Mouse (Mus musculus) liver, embryonic 14.5 days (tissue): ENCODE data around the gene Ppp1cb. TPM values are rescaled to one million over a fixed set of nuclear protein-coding genes. Genes with fewer than 3 reads are reported as not detected.

ENCODE experiments used
- ATAC-seq: fragments of 200-750 bp; cut with Nextera tagmentation; 2 replicates; pipeline ENCODE4 v1.8.0; 2017; ENCODE audit warnings: moderate number of reproducible peaks, mild to moderate bottlenecking, moderate library complexity; ENCODE audit not compliant: insufficient read depth
- DNase-seq, 3 experiments: peaks; one replicate each; pipeline ENCODE4 v3.0.0-alpha.2; 2012 to 2013; ENCODE audit warnings: low read depth in 3 of 3, low spot score in 3 of 3
- H3K27ac ChIP-seq: fragments of 300-500 bp; sonication (generic); 2 replicates; pipeline ENCODE4 v1.5.1; 2014; ENCODE audit warnings: moderate library complexity, mild to moderate bottlenecking, control low read depth, inconsistent platforms
- H3K27me3 ChIP-seq: fragments of 300-500 bp; sonication (generic); 2 replicates; pipeline ENCODE4 v1.6.1; 2014; ENCODE audit warnings: mild to moderate bottlenecking, low read length, moderate library complexity; ENCODE audit not compliant: control insufficient read depth, insufficient read depth
- H3K36me3 ChIP-seq: fragments of 300-500 bp; sonication (generic); replicated peaks from 2 replicates; pipeline ENCODE4 v1.6.1; 2014; ENCODE audit warnings: low read depth; ENCODE audit not compliant: control insufficient read depth, insufficient read depth
- H3K4me1 ChIP-seq, 2 experiments: fragments of 200-500 bp in 1 of 2; fragments of 300-500 bp in 1 of 2; sonication (generic) in 1 of 2; replicated peaks; 2 replicates each; pipeline ENCODE4 v1.6.1; 2012 to 2014; ENCODE audit warnings: antibody characterized with exemption in 1 of 2, inconsistent platforms in 1 of 2, low read length in 1 of 2; ENCODE audit not compliant: control insufficient read depth in 2 of 2, insufficient read depth in 2 of 2
- H3K4me2 ChIP-seq: fragments of 300-500 bp; sonication (generic); 2 replicates; pipeline ENCODE4 v1.6.1; 2014; ENCODE audit warnings: low read depth, mild to moderate bottlenecking, control low read depth, moderate library complexity
- H3K4me3 ChIP-seq, 2 experiments: fragments of 200-500 bp in 1 of 2; fragments of 300-500 bp in 1 of 2; sonication (generic) in 1 of 2; 2 replicates each; pipeline ENCODE4 v1.5.1; 2012 to 2014; ENCODE audit warnings: low read depth in 2 of 2, low read length in 2 of 2, mild to moderate bottlenecking in 2 of 2, control low read depth in 1 of 2, inconsistent platforms in 1 of 2, moderate library complexity in 1 of 2; ENCODE audit not compliant: insufficient read depth in 1 of 2
- H3K9ac ChIP-seq: fragments of 300-500 bp; sonication (generic); replicated peaks from 2 replicates; pipeline ENCODE4 v1.6.1; 2014; ENCODE audit warnings: mild to moderate bottlenecking, control low read depth, moderate library complexity
- H3K9me3 ChIP-seq: fragments of 300-500 bp; sonication (generic); 2 replicates; pipeline ENCODE4 v1.6.1; 2016; ENCODE audit warnings: low read length, mixed read lengths; ENCODE audit not compliant: control insufficient read depth
- CTCF ChIP-seq: IDR thresholded peaks from 2 replicates; pipeline ENCODE4 v1.5.1; 2016; ENCODE audit warnings: antibody characterized with exemption, low read depth, control low read depth
- EP300 ChIP-seq: IDR thresholded peaks from 2 replicates; pipeline ENCODE4 v1.6.1; 2016; ENCODE audit warnings: antibody characterized with exemption, low read depth
- WGBS: fragments of 180-500 bp; shearing (Covaris S2); extraction: QIAGEN DNeasy Blood & Tissue Kit; methylation state at CpG from one replicate; pipeline ENCODE4 v1.1.7; 2014; ENCODE audit not compliant: insufficient replicate concordance; 5-methylcytosine and 5-hydroxymethylcytosine counted together
- polyA plus RNA-seq, 2 experiments: library from polyadenylated mRNA; depleted of rRNA in 1 of 2; stranded (reverse) in 1 of 2; unstranded in 1 of 2; fragments of >200 nt; fragmentation: Nextera tagmentation in 1 of 2; extraction: Ambion mirVana in 1 of 2; gene quantifications; 2 replicates each; pipeline versions ENCODE4 v1.2.1 to v1.2.3; 2012 to 2014

The Ppp1cb gene
- polyA plus RNA-seq, 2 experiments, result 92.1 to 135 TPM

DNA sequence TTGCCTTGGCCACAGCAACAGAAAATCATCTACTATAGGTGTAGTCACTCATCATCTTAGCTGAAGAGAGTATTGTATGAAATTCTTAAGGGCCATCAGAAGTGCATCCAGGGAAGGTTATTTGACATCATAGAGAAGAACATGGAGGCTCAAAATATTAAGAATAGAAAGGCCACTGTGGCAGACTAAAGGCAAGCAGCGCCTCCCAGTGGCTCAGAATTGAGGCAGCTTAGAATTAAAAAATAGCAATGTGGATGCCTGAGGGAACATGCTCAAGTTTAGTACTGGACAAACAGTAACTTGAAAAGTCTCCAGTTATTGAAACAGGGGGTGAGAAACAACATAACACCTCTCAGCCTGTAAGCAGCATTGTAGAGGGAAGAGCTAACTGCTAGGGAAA lies 61.7 kb downstream of the Ppp1cb start:
- Histone ChIP-seq H3K4me2 (no peak overlapping the region), H3K9ac (no peak overlapping the region), H3K9me3 (no peaks in the 10 kb centered on the region), H3K36me3 (no peaks in the 10 kb centered on the region), H3K4me3 (no peak overlapping the region), H3K27me3 (no peaks in the 10 kb centered on the region), H3K4me1 (no peaks in the 10 kb centered on the region), H3K27ac (no peak overlapping the region)
- TF ChIP-seq CTCF (peak; percentile 51; the same call in 1 of the 2 replicates), EP300 (no peak)
- no peak for ATAC-seq
- no peak for DNase-seq
- WGBS, result 26% methylated on average over 1 of the region's 1 CpGs

DNA sequence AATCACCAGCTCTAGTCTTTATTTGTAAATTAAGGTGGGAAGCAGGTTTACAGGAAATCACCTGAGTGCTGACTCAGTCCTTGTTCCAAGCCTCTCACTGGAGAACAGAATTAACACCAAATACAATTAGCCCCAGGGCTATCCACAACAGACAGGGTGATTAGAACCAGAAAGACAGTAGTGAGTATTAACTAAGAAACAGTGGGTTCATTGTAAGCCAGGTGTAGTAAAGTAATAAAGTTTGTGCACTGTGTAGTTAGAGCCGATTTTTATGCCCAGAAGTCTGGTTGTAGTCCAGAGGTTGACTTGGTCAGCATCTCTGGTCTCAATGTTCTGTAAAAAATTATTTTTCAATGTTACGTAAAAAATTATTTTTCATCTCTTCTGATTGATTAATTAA lies 90.8 kb downstream of the Ppp1cb start:
- 71% methylated on average over 2 of the region's 2 CpGs for WGBS
- H3K27me3 ChIP-seq, result no peaks in the 10 kb centered on the region
- no peak overlapping the region for H3K4me2 ChIP-seq
- no peak overlapping the region for H3K4me3 ChIP-seq
- H3K27ac ChIP-seq, result no peak overlapping the region
- no peaks in the 10 kb centered on the region for H3K4me1 ChIP-seq
- TF ChIP-seq EP300 (no peak), CTCF (no peak)
- DNase-seq (no peak), ATAC-seq (no peak)
- no peak overlapping the region for H3K9ac ChIP-seq
- no peaks in the 10 kb centered on the region for H3K36me3 ChIP-seq
- no peaks in the 10 kb centered on the region for H3K9me3 ChIP-seq

DNA sequence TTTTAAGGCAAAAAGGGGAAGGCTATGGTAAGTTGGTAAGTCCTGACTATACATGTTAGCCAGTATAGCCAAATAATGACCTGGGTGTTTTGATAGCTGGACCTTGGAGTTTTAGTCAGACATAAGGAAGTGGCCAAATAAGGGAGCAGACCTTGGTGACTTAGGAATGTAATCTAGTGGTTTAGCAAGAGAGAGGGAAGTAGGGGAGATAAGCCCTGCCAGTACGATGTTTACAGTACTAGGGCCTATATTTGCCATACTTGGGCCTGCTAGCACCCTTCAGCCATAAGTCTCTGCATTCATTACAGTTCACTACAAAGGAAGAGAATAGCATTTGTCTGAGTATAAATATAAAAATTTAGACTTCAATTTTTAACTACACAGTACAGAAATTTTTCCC lies 106.1 kb downstream of the Ppp1cb start:
- Histone ChIP-seq H3K4me1 (no peaks in the 10 kb centered on the region), H3K27me3 (no peaks in the 10 kb centered on the region), H3K36me3 (no peaks in the 10 kb centered on the region), H3K9me3 (no peaks in the 10 kb centered on the region), H3K9ac (no peak overlapping the region), H3K27ac (no peak overlapping the region), H3K4me3 (no peak overlapping the region), H3K4me2 (no peak overlapping the region)
- ATAC-seq (no peak), DNase-seq (no peak)
- TF ChIP-seq EP300 (no peak), CTCF (no peak)
- 0% methylated on average over 1 of the region's 1 CpGs for WGBS

Other genes starting within 250 kb of the Ppp1cb start
- 0.01 and 0.02 TPM in 2 replicates for gene Plb1, start 226.1 kb upstream of the Ppp1cb start, polyA plus RNA-seq (2012; rRNA removed)
- not detected in 2 replicates for gene Plb1, start 226.1 kb upstream of the Ppp1cb start, polyA plus RNA-seq (2014; fragmentation: Nextera tagmentation; extraction: Ambion mirVana)
- gene Yes1, start 152.3 kb downstream of the Ppp1cb start, polyA plus RNA-seq (2012; rRNA removed), result 1.0 and 1.6 TPM in 2 replicates
- 4.2 and 5.2 TPM in 2 replicates for gene Yes1, start 152.3 kb downstream of the Ppp1cb start, polyA plus RNA-seq (2014; fragmentation: Nextera tagmentation; extraction: Ambion mirVana)